Mouse (Mus musculus) embryo, embryonic 9.5 days (tissue): ENCODE measurements around the gene Anp32e.
"Not testable (repeated sequence)": the region's sequence is repeated elsewhere in the genome, so short reads cannot be mapped to it uniquely, and the experiment has no call there.

ENCODE experiments used
- DNase-seq: peaks from one replicate; pipeline ENCODE4 v3.0.0-alpha.2; 2017; ENCODE audit errors: extremely low spot score

The Anp32e gene

GRCm38 (mm10) chr3:95972251-95972872, 43.3 kb downstream of the Anp32e start:
- no peak for DNase-seq

- peak; percentile 78 for DNase-seq
Measured at GRCm38 (mm10) chr3:95972873-95973634, 44.0 kb downstream of the Anp32e start.

- no peak for DNase-seq
Measured at GRCm38 (mm10) chr3:95977079-95977478, 48.0 kb downstream of the Anp32e start.

GRCm38 (mm10) chr3:95977587-95977986, 48.5 kb downstream of the Anp32e start:
- not testable (repeated sequence) for DNase-seq

DNA sequence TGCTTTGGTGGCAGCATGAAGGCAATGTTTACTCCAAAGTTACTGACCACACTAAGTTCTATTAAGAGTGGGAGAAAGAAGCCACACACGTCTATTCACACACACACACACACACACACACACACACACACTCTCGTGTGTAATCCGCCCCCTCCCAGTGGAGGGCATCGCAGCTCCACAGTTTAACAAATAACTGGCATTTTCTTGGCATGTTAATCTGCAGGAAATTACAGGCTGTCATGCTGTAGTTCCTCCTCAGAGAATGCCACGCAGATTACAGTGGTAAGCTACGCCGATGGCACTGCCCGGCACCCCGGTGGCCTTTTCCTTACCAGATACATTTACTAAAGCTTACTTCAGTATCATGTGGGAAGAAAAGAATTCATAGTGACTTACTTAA, 49.2 kb downstream of the Anp32e start:
- no peak for DNase-seq

DNA sequence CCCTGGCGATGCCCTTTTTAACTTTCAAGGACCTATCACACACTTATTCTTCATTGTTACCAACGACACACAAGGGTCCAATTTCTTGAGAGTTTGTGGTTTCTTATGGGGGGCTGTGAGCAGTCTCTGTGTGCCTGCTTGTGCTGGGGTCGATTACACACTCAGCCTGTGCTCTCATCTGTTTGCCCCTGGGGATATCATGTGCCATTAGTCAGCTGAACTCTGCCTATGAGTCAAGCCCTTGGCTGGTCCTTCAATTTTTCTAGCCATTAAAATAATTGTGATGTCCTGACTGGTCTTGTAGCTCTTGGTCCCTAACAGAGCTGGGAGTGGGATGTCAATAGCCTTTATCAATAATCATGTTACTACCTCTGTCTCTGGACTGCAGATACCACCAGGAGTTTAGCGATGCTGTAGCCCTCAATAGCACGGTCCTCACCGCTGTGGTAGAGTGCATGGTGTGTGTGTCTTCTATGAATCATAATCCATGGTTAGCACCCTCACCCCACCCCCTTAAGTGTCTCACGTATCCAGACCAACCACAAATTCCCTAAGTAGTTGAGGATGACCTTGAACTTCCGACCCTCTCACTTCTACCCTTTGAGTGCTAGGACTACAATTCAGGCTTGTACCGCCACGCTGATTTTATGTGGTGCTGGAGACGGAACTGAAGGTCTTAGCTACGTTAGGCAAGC, 51.4 kb downstream of the Anp32e start:
- DNase-seq, result no peak

DNA sequence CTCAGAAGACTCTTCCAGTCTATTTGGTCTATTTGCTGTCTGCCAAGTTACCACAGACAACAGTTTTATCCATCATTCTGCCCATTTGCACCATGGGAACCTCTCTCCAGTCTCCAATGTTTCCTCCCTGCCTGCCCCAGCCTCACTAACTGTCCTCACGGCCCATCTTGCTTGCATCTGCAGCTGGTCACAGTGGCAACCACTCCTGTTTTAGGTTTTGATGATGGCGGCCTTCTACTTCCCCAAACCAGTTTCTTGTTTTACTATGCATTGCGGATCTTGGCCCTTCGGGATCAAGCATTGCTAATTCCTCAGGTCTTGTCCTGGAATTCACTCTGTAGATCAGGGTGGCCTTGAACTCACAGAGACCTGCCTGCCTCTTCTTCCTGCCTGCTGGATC, 53.1 kb downstream of the Anp32e start:
- no peak for DNase-seq

DNA sequence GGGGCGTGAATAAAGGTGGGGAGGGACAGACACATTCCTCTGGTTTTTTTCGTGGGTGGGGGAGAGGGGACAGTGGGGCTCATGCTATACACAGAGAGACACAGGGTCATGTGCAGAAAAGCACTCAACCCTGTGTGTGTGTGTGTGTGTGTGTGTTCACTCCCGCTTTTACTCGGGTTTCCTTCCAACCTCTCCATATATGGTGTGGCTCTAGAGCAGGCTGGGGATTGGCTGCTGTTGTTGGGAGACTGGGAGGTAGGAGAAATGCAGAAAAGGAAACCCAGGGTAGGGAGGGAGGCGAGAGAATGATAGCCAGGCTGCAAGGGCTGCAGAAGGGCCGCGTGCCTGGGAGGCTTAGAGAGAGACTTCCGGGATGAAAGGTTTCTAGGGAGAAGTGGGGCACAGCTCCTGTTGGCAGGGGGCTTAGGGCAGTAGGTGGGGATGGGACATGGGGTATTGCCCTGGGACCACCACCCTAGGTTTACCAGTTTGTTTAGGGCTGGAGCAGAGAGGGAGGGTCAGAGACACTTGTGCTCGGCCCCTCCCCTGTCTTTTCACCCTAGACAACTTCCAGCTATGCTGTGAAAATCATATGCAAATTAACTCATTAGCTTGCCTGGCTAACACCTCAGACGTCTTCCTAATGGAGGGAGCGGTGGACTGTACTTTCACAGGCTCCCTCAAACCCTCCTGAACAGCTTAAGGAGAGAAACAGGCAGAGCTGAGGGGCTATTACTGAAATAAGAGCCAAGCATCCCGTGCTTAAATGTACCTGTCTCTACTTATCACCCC, 56.4 kb downstream of the Anp32e start:
- peak; percentile 81 for DNase-seq

DNA sequence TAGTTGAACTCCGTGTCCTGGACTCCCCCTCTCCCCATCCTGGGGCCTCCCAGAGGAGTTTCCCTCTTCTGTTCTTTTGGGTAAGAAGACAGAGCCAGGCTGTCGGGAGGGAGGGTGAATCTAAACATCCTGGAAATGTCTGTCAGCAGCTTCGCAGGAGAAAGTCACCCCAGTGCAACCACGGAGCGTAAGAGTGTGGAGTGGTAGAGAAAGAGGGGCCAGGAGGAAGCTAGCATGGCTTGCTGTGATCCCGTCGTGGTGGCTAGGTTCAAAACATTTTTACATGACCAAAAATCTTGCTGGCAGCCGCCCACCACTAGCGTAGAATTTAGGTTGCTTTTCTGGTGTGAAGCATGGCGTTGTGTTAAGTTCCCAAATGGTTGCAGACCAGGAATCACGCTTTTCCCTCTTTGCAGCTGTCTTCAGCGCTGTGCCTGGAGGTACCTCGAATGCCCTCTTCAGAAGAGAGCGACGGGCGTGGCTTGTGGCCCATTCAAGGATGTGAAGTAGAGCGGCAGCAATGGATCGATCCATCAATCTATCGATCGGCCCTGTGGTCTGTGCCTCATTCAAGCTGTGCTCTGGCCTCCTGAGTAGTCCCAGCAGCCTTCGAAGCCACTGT, 57.1 kb downstream of the Anp32e start:
- peak; percentile 76 for DNase-seq

DNA sequence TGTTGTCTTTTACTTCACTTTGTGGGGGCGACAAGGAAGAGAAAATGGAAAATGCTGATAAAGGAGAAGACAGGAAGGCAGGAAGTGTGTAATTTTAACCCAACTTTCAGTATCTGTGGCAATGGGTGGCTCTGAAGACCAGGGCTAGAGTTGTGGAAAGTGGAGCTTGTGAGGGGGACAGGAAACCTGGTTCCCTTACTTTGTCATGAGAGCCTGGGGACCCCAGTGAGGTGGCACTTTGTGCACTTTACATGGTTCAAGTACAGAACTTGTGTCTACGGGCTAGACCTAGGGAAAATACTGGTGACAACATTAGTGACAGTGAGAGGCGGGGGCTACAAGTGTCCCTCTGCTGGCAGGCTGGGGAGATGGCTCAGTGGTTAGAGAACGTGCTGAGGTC, 57.9 kb downstream of the Anp32e start:
- DNase-seq, result no peak

- DNase-seq, result no peak
Measured at GRCm38 (mm10) chr3:95987386-95988110, 58.5 kb downstream of the Anp32e start.

GRCm38 (mm10) chr3:95988138-95988537, 59.1 kb downstream of the Anp32e start:
- no peak for DNase-seq

DNA sequence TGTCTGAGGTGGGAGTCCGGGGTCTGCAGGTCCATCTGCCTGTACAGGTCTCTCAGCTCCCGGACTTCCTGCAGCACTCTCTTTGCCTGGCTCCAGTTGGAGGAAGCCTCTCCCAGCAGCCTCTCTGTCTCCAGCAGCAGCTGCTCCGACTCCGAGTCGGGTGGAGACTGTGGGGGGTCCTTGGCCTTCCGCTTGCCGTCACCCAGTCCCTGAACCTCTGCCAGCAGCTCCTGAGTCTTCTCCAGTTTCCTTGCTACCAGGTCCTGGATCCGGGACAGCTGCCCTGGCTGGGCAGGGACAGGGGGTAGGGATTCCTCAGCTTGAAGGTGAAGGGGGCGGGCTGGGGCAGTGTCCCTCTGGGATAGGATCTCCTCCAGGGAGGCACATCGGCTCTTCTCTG, 59.9 kb downstream of the Anp32e start:
- DNase-seq, result no peak

GRCm38 (mm10) chr3:95990413-95990941, 61.4 kb downstream of the Anp32e start:
- DNase-seq, result no peak

DNA sequence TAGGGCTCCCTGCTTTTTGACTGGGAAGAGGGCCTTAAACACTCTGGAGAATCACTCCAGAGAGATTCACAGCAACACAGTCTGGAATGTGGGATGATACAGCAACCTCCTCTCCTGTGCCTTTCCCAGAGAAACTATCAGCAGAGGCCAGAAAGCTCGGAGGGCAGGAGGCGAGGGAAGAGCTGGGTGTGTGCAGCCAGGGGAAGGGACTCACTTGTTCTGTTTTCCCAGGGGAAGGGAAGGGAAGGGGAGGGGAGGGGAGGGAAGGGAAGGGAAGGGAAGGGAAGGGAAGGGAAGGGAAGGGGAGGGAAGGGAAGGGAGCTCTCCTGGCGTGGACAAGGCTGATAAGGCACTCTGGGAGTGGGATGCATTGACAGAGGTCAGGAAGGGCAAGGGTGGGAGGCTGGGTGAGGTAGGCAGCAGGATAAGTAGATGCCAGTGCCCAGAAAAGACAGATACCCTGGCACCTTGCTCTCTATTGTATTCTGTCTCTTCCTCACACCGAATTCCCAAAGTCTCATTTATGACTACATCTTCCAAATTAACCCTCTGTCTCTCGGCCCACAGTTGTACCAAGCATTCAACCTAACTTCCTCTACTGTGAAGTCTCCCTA, 64.1 kb downstream of the Anp32e start:
- no peak for DNase-seq

DNA sequence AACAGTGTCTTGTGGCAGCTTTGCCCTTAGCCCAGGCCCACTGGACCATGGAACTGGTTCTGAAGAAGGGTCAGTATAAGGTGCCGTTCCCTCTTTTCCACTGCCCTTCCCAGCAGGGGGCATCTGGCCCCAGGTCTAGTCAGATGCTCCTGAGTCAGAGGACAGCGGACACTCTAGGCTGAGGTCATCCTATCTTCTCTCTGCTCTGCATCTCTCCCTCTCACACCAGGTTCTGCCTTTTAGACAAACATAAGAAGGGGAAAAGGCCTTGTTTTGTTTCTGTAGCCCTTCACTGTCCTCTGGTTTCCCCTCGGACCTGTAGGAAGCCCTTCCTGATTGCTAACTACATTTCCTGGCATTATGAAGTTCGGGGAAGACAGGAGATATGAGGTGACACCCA, 64.8 kb downstream of the Anp32e start:
- DNase-seq, result no peak

DNA sequence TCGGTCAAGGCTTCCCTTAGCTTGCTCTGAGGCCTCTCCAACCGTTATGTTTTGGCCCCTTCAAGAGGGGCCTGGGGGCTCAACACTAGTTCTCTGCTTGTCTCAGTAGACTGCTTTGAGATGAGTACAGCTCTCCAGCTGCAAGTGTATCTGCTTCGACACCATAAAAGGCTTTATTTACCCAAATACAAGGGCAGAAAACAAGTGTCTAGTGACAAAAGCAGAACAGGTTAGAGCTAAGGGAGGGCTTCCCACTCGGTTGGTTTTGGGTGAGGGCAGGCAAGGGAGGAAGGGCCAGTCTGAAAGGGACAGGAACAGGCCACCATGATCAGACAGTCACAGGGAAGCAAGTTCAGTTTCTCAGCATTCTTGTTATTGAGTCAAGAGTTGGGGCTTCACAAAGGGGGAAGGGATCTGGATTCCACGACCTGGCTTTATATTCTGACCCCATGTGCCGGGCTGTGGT, 65.4 kb downstream of the Anp32e start:
- DNase-seq, result no peak

DNA sequence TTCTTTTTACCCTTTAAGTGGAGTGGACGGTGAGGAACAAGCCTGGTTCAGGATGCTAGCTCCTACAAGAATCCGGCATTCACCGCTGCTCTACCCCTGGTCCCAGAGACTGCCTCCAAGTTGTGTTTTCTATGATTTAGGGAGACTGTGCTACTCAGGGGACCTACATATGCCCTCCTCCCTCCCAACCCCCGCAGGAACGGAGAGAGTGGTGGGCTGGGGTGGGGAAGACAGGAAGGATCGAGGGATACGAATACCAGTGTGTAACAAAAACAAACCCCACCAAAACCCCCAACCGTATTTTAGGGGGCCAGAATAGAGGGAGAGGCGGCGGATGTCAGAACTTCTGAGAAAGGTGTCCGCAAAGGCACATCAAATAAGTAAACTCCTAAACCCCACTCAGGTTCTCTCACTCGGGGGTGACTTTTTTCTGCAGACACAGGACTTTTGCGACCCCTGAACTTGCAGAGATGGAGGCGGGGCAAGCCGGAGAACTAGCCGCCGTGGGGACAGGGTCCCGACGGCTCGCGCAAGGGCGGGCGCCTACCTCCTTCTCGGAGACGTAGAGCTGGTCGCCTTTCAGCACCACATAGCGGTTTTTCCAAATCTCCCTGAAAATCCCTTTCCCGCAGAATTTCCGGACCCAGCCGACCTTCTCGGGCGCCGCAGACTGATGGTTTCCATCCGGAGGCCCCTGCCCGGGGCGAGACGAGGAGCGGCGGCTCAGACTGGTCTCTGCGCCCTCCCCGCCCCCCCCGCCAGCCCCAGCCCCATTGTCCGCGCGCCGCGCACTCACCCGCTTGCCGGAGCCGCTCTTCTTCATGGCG, 66.1 kb downstream of the Anp32e start:
- peak; percentile 75 for DNase-seq

DNA sequence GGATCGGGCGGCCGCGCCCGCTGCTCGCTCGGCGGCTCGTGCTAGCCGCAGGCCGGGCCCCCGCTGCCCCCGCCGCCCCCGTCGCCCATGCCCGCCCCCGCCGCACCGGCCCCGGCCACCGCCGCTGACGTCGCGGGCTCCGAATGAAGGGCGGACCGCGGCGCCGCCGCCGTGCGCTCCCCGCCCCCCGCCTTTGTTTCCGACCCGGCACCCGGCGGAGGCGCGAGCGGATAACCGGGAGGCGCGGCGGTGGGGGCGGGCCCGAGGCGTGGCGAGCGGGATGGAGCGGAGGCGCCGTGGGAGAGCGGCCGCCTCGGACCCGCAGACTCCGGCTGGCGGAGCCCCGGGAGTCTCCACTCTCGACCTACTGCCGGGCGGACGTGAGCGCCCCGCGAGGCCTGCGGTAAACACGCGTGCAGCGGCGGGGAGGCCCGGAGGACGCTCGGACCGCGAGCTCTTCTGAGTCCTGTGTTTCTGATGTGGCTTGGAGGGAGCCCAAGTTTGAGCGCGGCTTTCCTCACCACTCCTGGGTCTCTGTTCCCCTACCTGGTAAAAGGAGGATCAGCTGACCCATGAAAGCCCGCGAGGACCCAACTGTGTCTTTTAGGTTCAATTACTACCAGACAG, 66.9 kb downstream of the Anp32e start, which contains the start of gene Plekho1:
TSS of gene Plekho1 (minus strand) at position 200 of the 627 bp plus-strand sequence.
- DNase-seq, result peak; percentile 75
